Mouse (Mus musculus) bone marrow macrophage, adult 2 months (primary cell): ENCODE data around the gene Olfr906. TPM values are rescaled to one million over a fixed set of nuclear protein-coding genes. Genes with fewer than 3 reads are reported as not detected.

Source experiments
- H3K27ac ChIP-seq: 2 replicates; pipeline ENCODE4 v1.5.1; 2012; ENCODE audit warnings: low read depth, low read length; ENCODE audit not compliant: insufficient read depth
- H3K4me1 ChIP-seq: 2 replicates; pipeline ENCODE4 v1.6.1; 2012; ENCODE audit warnings: low read length; ENCODE audit not compliant: control insufficient read depth, insufficient read depth
- H3K4me3 ChIP-seq: 2 replicates; pipeline ENCODE4 v1.5.1; 2012; ENCODE audit warnings: mild to moderate bottlenecking, low read length, moderate library complexity; ENCODE audit not compliant: insufficient read depth
- CTCF ChIP-seq: IDR thresholded peaks from 2 replicates; pipeline ENCODE4 v1.5.1; 2012; ENCODE audit warnings: low read depth, mild to moderate bottlenecking, low read length, moderate library complexity
- POLR2A ChIP-seq: IDR thresholded peaks from 2 replicates; pipeline ENCODE4 v1.6.1; 2012; ENCODE audit warnings: mild to moderate bottlenecking, low read depth, low read length, borderline replicate concordance
- polyA plus RNA-seq: library from polyadenylated mRNA; stranded (reverse); fragments of >200 nt; gene quantifications from 2 replicates; pipeline ENCODE4 v1.2.4, GENCODE M21; 2012; ENCODE audit not compliant: missing spikeins, insufficient read depth, insufficient read length

The Olfr906 gene
- polyA plus RNA-seq, result not detected in 2 replicates

DNA sequence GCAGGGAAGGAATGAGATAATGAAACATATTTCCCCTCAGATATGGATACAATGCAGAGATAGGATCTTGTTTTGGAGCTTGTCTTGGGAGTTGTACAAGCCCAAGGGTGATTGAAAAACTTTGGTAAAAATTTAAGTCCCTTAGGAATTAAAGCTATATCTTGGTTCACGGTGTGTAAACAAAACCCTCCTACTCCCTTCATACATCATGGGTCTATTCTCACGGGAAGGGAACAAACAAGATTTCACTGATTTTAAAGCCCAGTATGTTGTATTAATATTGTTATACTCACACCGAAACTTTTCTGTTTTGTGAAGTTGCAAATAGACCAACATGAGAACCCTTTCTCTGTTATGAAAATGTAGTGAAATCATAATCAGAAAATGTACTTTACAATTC, at the start of gene Olfr906:
Gene Olfr906, plus strand, starts transcription at position 301 of the 400 bp plus-strand sequence.
- TF ChIP-seq POLR2A, result no peak
- no peak for TF ChIP-seq CTCF
- Histone ChIP-seq H3K4me3 (no peak within 1 kb of the TSS), H3K4me1 (no peaks in the 10 kb centered on the region), H3K27ac (no peak within 1 kb of the TSS)

DNA sequence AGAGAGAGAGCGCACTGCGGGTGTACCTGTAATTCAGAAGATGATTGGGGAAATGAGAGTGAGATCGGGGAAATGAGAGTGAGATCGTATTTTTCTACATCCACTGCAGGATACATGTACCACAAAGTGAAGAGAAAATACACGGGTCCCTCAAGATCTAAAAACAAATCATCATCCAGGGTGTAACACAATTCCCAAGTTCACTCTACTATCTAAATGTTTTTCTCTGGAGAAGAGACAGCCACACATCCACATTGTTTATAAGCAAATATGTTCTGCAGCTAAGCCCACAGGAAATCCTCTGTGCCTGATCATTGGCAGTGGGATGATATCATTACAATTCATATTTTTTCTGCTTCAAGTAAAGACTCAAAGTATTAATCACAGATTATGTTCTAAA, 39.5 kb upstream of the Olfr906 start, which contains the start of gene Olfr902:
Gene Olfr902, plus strand, starts transcription at position 301 of the 400 bp plus-strand sequence.
- Histone ChIP-seq H3K4me1 (no peaks in the 10 kb centered on the region), H3K27ac (no peak within 1 kb of the TSS), H3K4me3 (no peak within 1 kb of the TSS)
- no peak for TF ChIP-seq POLR2A
- TF ChIP-seq CTCF, result no peak

DNA sequence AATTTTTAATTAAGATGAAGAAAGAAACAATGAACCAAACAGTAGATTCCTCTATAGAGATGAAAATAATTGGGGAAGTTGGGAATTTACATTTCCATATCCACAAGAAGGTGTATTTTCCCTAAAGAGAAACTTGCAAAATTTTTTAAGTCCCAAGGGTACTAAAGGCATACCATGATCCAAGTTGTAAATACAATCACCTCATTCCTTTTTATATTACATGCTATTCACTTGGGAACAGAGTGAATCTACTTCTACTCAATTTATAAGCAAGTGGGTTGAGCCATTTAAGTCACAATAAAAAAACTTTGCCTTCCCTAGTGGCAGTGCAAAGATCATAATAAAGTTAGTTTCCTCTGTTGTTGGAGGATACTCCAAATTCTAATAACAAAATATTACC, 24.0 kb upstream of the Olfr906 start, which contains the start of gene Olfr904:
Gene Olfr904, plus strand, starts transcription at position 301 of the 400 bp plus-strand sequence.
- TF ChIP-seq POLR2A, result no peak
- TF ChIP-seq CTCF, result no peak
- Histone ChIP-seq H3K27ac (no peak within 1 kb of the TSS), H3K4me1 (no peaks in the 10 kb centered on the region), H3K4me3 (no peak within 1 kb of the TSS)

DNA sequence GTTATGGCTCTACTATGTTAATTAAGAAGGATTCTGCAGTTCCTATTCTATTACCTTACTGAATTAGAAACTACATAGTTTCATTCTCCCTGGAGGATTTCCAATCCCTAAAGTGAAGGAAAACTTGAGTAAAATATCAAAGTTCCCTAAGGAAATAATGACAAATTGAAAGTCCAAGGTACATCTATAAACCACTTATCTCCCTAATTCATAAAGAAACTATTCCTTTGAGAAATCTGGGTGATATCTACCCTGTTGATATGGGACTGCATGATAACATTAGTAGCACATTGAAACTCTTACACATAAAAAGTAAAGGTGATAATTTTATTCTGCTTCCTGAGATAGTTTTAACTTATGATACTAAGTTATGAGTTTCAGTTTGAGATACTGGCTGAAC, 16.1 kb upstream of the Olfr906 start, which contains the start of gene Olfr905:
Gene Olfr905, plus strand, starts transcription at position 301 of the 400 bp plus-strand sequence.
- H3K4me3 ChIP-seq, result no peak within 1 kb of the TSS
- no peak within 1 kb of the TSS for H3K27ac ChIP-seq
- TF ChIP-seq POLR2A (no peak), CTCF (no peak)
- H3K4me1 ChIP-seq, result no peaks in the 10 kb centered on the region

DNA sequence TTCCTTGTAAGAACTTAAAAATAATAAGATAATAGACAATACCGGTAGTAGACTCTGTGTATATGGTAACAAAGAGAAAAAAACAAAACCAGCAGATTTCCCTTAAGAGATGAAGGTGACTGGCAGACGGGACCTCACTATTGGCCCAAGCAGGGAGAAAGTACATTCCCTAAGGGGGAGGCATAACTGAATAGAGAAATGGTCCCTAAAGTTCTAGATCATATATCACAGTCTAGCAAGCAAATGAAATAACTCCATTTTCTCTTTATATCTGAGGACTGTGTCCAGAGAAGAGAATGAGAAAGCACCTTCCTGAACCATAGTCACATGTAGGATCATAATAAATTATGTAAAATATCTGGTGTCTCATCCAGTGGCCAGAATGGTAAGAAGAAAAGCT, 8.6 kb downstream of the Olfr906 start, which contains the start of gene Olfr907:
Gene Olfr907, plus strand, starts transcription at position 301 of the 400 bp plus-strand sequence.
- Histone ChIP-seq H3K27ac (no peak within 1 kb of the TSS), H3K4me3 (no peak within 1 kb of the TSS), H3K4me1 (no peaks in the 10 kb centered on the region)
- TF ChIP-seq CTCF (no peak), POLR2A (no peak)

DNA sequence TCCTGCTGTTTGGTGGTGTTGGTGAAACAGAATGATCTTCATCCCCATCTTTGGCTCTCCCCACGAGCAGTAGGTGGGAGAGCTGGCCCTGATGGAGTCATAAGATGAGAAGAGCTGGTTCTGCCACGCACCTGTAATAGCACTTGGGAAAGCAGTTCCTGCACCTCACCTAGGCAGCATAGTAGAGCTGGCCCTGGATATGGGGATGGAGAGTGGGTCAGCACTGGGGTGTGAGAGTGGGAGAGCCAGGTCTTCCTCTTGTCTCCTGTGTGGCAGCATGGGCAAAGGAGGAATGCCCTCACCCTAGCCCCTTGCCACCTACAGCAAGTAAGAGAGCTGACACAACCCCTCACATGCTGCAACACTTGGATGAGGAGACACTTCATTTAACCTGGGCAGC, 25.5 kb downstream of the Olfr906 start:
- Histone ChIP-seq H3K4me1 (no peaks in the 10 kb centered on the region), H3K4me3 (no peak overlapping the region), H3K27ac (no peak overlapping the region)
- TF ChIP-seq CTCF, result no peak
- no peak for TF ChIP-seq POLR2A

DNA sequence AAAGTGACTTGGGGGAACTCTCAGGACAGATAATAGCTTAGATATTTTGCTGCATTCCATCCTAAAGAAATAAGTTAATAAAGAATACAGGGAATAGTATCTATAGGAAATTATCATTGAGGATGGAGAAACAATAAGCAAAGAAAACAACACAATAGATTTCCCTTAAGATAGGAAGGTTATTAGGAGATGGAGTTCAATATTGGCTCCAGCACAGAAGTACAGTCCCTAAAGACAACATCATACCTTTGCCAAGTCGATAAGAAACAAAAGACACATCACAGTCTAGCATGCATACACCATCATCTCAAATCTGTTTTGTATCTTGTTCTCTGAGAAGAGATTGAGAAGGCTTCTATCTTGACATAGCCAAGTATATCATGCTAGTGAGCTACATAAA, 34.4 kb downstream of the Olfr906 start, which contains the start of gene Olfr911-ps1:
Gene Olfr911-ps1, plus strand, starts transcription at position 301 of the 400 bp plus-strand sequence.
- no peak for TF ChIP-seq POLR2A
- no peak for TF ChIP-seq CTCF
- no peak within 1 kb of the TSS for H3K27ac ChIP-seq
- no peaks in the 10 kb centered on the region for H3K4me1 ChIP-seq
- H3K4me3 ChIP-seq, result no peak within 1 kb of the TSS

DNA sequence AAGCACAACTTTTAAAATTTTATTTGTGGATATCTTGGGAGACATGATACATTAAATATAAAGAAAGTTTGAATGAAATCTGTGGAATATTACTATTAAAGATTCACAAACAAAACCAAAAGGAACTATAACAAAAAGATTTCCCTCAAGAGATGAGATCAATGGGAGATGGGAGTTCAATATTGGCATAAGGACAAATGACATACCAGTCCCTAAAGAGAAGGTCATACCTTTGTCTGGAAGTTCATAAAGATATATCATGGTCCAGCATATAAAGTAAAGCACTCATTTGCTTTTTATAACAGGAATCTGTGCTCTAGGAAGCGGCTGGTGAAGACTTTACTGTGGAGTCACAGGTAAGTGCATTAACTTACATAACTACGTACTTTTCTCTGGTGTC, 50.7 kb downstream of the Olfr906 start, which contains the start of gene Olfr910:
Gene Olfr910, plus strand, starts transcription at position 301 of the 400 bp plus-strand sequence.
- no peak for TF ChIP-seq POLR2A
- TF ChIP-seq CTCF, result no peak
- no peak within 1 kb of the TSS for H3K4me3 ChIP-seq
- no peaks in the 10 kb centered on the region for H3K4me1 ChIP-seq
- no peak within 1 kb of the TSS for H3K27ac ChIP-seq

Other genes with a start within 250 kb of the Olfr906 start
- not detected in 2 replicates for gene Olfr143, start 234.3 kb upstream of the Olfr906 start, polyA plus RNA-seq
- not detected in 2 replicates for gene Olfr895, start 219.2 kb upstream of the Olfr906 start, polyA plus RNA-seq
- not detected in 2 replicates for gene Olfr896-ps1, start 196.0 kb upstream of the Olfr906 start, polyA plus RNA-seq
- not detected in 2 replicates for gene Olfr25, start 158.0 kb upstream of the Olfr906 start, polyA plus RNA-seq
- gene Olfr898, start 138.7 kb upstream of the Olfr906 start, polyA plus RNA-seq, result not detected in 2 replicates
- gene Olfr250, start 120.2 kb upstream of the Olfr906 start, polyA plus RNA-seq, result not detected in 2 replicates
- not detected in 2 replicates for gene Olfr251, start 110.0 kb upstream of the Olfr906 start, polyA plus RNA-seq
- gene Olfr147, start 85.4 kb upstream of the Olfr906 start, polyA plus RNA-seq, result not detected in 2 replicates
- not detected in 2 replicates for gene Olfr901, start 57.6 kb upstream of the Olfr906 start, polyA plus RNA-seq
- not detected in 2 replicates for gene Olfr902, start 39.4 kb upstream of the Olfr906 start, polyA plus RNA-seq
- not detected in 2 replicates for gene Olfr904, start 23.9 kb upstream of the Olfr906 start, polyA plus RNA-seq
- gene Olfr905, start 16.0 kb upstream of the Olfr906 start, polyA plus RNA-seq, result 0.16 and 0.41 TPM in 2 replicates
- not detected in 2 replicates for gene Olfr907, start 8.7 kb downstream of the Olfr906 start, polyA plus RNA-seq
- gene Olfr911-ps1, start 34.5 kb downstream of the Olfr906 start, polyA plus RNA-seq, result not detected in 2 replicates
- gene Olfr910, start 50.8 kb downstream of the Olfr906 start, polyA plus RNA-seq, result not detected in 2 replicates
- 0.15 TPM in 2 replicates for gene Olfr912, start 93.1 kb downstream of the Olfr906 start, polyA plus RNA-seq
- gene Olfr913, start 105.7 kb downstream of the Olfr906 start, polyA plus RNA-seq, result not detected in 2 replicates
- not detected in 2 replicates for gene Olfr914, start 118.0 kb downstream of the Olfr906 start, polyA plus RNA-seq
- not detected in 2 replicates for gene Olfr916, start 172.8 kb downstream of the Olfr906 start, polyA plus RNA-seq
- gene Olfr917, start 178.8 kb downstream of the Olfr906 start, polyA plus RNA-seq, result not detected in 2 replicates
- gene Olfr918, start 187.5 kb downstream of the Olfr906 start, polyA plus RNA-seq, result not detected in 2 replicates
- not detected in 2 replicates for gene Olfr919, start 216.6 kb downstream of the Olfr906 start, polyA plus RNA-seq
- gene Vwa5a, start 231.2 kb downstream of the Olfr906 start, polyA plus RNA-seq, result 211 and 230 TPM in 2 replicates